Mouse (Mus musculus): Measurements from ENCODE around the gene Fam228b.
"Not testable (repeated sequence)": the region's sequence is repeated elsewhere in the genome, so short reads cannot be mapped to it uniquely, and the experiment has no call there.

Gene Fam228b

DNA sequence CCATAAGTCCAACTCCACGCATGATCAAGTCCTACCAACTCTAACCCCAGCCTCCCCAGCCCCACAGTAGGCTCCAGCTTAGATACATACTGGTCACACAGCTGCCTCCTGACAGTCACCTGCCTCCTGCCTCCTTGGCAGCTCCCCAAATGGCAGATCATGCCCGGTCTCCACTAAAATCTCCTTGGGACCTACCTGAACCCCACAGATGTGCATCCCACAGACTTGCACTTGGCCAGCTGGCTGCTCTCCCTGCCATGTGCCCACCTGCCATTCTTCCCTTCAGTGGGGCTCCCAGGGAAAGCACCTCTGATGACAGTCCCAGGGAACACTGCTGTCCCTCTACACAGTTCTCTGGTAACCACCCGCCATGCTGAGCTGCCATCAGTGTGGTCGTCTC, 60.8 kb downstream of the Fam228b start:
- Histone ChIP-seq H3K4me1 (replicated peaks; ENCODE audit: low read depth, low read length) (peaks cover 13% of the 10 kb centered on the region), H3K36me3 (ENCODE audit: insufficient read depth, low read length) (peaks cover 53% of the 10 kb centered on the region), H3K27me3 (ENCODE audit: insufficient read depth, low read length) (no peaks in the 10 kb centered on the region), H3K4me3 (replicated peaks; ENCODE audit: low read length) (no peak overlapping the region), H3K9me3 (ENCODE audit: low read length) (no peaks in the 10 kb centered on the region)
- TF ChIP-seq CTCF (conservative IDR thresholded peaks at IDR 0.05; ENCODE audit: low read length) (no peak), NANOG (IDR thresholded peaks at IDR 0.05; ENCODE audit: borderline replicate concordance, low read length) (no peak), POU5F1 (IDR thresholded peaks at IDR 0.05; ENCODE audit: borderline replicate concordance, low read length) (no peak)

DNA sequence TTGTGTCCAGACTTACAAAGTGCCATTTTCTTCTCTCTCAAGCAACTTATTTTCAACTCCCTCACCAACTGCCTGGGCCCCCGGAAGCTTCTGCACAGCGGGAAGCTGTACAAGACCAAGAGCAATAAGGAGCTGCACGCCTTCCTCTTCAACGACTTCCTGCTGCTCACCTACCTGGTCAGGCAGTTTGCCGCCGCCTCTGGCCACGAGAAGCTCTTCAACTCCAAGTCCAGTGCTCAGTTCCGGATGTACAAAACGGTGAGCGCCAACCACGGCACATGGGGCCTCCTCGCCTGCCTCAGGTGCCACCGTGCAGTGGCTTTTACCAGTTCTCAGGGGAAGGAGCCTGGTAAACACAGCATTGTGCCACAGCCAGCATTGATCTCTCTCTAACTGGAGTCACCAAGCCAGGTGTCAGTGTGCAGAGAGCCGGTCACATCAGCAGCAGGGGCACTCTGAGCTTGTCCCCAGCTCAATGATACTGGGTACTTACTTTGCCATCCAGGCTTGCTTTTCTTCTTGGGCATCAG, 61.5 kb downstream of the Fam228b start:
- Histone ChIP-seq H3K4me1 (replicated peaks; ENCODE audit: low read depth, low read length) (peaks cover 13% of the 10 kb centered on the region), H3K27me3 (ENCODE audit: insufficient read depth, low read length) (no peaks in the 10 kb centered on the region), H3K36me3 (ENCODE audit: insufficient read depth, low read length) (peaks cover 47% of the 10 kb centered on the region), H3K9me3 (ENCODE audit: low read length) (no peaks in the 10 kb centered on the region), H3K4me3 (replicated peaks; ENCODE audit: low read length) (no peak overlapping the region)
- TF ChIP-seq CTCF (conservative IDR thresholded peaks at IDR 0.05; ENCODE audit: low read length) (no peak), NANOG (IDR thresholded peaks at IDR 0.05; ENCODE audit: borderline replicate concordance, low read length) (no peak)

DNA sequence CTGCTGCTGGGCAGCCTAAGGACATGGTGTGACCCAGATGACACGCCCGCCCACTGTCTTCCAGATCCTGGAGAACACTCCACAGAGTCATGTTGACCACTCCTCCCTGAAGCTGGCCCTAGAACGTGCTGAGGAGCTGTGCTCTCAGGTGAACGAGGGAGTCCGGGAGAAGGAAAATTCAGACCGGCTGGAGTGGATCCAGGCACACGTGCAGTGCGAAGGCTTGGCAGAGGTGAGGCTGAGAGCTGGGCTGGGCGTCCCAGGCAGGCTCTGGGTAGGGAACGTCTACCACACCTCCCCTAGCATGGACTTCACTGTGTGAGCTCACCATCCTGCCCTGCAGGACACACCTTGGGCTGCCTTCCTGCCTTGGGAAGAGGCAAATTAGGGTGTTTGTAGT, 62.2 kb downstream of the Fam228b start:
- H3K4me1 ChIP-seq (replicated peaks; ENCODE audit: low read depth, low read length), result peaks cover 19% of the 10 kb centered on the region
- no peak overlapping the region for H3K4me3 ChIP-seq (replicated peaks; ENCODE audit: low read length)
- H3K9me3 ChIP-seq (ENCODE audit: low read length), result no peaks in the 10 kb centered on the region
- H3K36me3 ChIP-seq (ENCODE audit: insufficient read depth, low read length), result peaks cover 41% of the 10 kb centered on the region
- H3K27me3 ChIP-seq (ENCODE audit: insufficient read depth, low read length), result no peaks in the 10 kb centered on the region
- TF ChIP-seq POU5F1 (IDR thresholded peaks at IDR 0.05; ENCODE audit: borderline replicate concordance, low read length), result no peak
- TF ChIP-seq NANOG (IDR thresholded peaks at IDR 0.05; ENCODE audit: borderline replicate concordance, low read length), result no peak
- TF ChIP-seq CTCF (conservative IDR thresholded peaks at IDR 0.05; ENCODE audit: low read length), result no peak

DNA sequence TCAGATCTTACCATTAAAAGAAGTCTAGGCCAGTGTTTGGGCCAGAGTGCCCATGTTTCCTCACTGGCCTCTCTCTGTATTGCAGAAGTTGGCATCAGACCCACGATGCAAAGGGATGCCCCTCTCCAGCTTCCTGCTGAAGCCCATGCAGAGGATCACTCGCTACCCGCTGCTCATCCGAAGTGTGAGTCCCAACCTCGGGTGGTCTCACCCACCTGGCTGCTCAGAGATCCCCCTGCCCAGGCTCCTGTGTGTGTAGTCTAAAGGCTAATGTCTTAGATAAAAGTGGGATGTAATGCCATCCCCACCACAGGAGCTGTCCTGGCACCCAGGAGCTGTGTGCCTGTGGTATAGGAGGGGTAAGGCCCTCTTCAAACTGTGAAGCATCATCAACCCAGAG, 62.9 kb downstream of the Fam228b start:
- H3K27me3 ChIP-seq (ENCODE audit: insufficient read depth, low read length), result no peaks in the 10 kb centered on the region
- H3K9me3 ChIP-seq (ENCODE audit: low read length), result no peaks in the 10 kb centered on the region
- no peak overlapping the region for H3K4me3 ChIP-seq (replicated peaks; ENCODE audit: low read length)
- peaks cover 38% of the 10 kb centered on the region for H3K36me3 ChIP-seq (ENCODE audit: insufficient read depth, low read length)
- no peak for TF ChIP-seq NANOG (IDR thresholded peaks at IDR 0.05; ENCODE audit: borderline replicate concordance, low read length)
- TF ChIP-seq CTCF (conservative IDR thresholded peaks at IDR 0.05; ENCODE audit: low read length), result no peak
- TF ChIP-seq POU5F1 (IDR thresholded peaks at IDR 0.05; ENCODE audit: borderline replicate concordance, low read length), result no peak
- peaks cover 24% of the 10 kb centered on the region for H3K4me1 ChIP-seq (replicated peaks; ENCODE audit: low read depth, low read length)

DNA sequence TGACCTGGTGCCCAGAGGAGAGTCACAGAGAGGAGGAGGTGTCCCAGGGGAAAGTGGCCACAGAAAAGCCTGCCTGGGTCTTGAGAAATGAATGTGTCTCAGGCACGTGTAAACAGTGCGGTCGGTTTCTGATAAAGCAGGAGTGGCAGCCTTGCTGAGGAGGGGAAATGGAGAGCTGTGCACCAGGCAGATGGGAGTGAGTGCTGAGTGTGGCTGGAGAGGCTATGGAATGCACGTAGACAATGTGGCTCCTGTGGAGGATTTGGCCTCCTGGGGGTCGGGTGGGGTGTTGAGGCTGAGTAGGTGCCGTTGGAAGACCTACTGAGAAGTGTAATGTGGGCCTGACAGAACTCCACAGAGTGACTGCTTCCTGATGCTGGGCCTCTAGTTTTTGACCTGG, 63.4 kb downstream of the Fam228b start:
- H3K9me3 ChIP-seq (ENCODE audit: low read length); H3K4me3 ChIP-seq (replicated peaks; ENCODE audit: low read length); H3K27me3 ChIP-seq (ENCODE audit: insufficient read depth, low read length): not testable (repeated sequence)
- Histone ChIP-seq H3K4me1 (replicated peaks; ENCODE audit: low read depth, low read length) (peaks cover 29% of the 10 kb centered on the region), H3K36me3 (ENCODE audit: insufficient read depth, low read length) (peaks cover 38% of the 10 kb centered on the region)

DNA sequence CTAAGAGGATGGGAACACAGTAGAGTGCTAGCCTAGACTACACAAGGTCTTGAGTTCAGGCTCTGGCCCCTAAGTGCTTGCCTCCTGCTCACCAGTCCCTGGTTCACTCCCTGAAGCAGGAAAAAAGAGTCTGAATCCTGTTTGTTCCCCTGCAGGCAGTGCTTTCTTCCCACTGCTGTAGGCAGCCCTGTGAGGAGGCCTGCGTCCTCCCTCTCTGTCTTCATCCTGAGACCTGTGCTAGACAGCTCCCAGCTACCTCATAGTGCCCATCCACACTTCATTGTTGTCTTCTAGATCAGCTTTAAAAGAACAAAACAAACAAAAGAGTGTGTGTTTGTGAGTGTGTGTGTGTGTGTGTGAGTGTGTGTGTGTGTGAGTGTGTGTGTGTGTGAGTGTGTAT, 74.5 kb downstream of the Fam228b start:
- Histone ChIP-seq H3K4me1 (replicated peaks; ENCODE audit: low read depth, low read length) (peaks cover 9% of the 10 kb centered on the region), H3K4me3 (replicated peaks; ENCODE audit: low read length) (no peak overlapping the region), H3K36me3 (ENCODE audit: insufficient read depth, low read length) (peaks cover 21% of the 10 kb centered on the region), H3K27me3 (ENCODE audit: insufficient read depth, low read length) (no peaks in the 10 kb centered on the region), H3K9me3 (ENCODE audit: low read length) (no peaks in the 10 kb centered on the region)
- no peak for TF ChIP-seq POU5F1 (IDR thresholded peaks at IDR 0.05; ENCODE audit: borderline replicate concordance, low read length)
- no peak for TF ChIP-seq CTCF (conservative IDR thresholded peaks at IDR 0.05; ENCODE audit: low read length)
- no peak for TF ChIP-seq NANOG (IDR thresholded peaks at IDR 0.05; ENCODE audit: borderline replicate concordance, low read length)

DNA sequence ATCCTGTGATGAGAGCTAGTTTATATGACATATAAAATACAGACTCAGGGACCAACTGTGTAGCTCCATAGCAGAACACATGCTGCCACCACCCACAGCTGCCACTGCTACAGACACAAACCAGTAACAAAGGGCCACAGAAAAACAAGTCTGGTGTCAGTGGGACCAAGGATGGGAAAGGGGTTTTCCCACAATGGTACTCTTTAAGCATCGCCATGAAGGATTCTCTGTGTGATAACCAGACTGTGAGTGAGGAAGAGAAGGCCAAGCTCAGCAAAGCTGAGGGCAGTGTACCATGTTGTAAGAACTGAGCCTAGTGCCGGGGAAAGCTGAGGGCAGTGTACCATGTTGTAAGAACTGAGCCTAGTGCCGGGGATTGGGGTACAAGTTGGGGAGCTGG, 77.9 kb downstream of the Fam228b start:
- no peaks in the 10 kb centered on the region for H3K27me3 ChIP-seq (ENCODE audit: insufficient read depth, low read length)
- no peaks in the 10 kb centered on the region for H3K4me1 ChIP-seq (replicated peaks; ENCODE audit: low read depth, low read length)
- H3K9me3 ChIP-seq (ENCODE audit: low read length), result no peaks in the 10 kb centered on the region
- TF ChIP-seq POU5F1 (IDR thresholded peaks at IDR 0.05; ENCODE audit: borderline replicate concordance, low read length) (no peak), NANOG (IDR thresholded peaks at IDR 0.05; ENCODE audit: borderline replicate concordance, low read length) (no peak), CTCF (conservative IDR thresholded peaks at IDR 0.05; ENCODE audit: low read length) (no peak)
- H3K36me3 ChIP-seq (ENCODE audit: insufficient read depth, low read length), result no peaks in the 10 kb centered on the region
- H3K4me3 ChIP-seq (replicated peaks; ENCODE audit: low read length), result no peak overlapping the region

Measured in E14TG2a.4 (cell line).